Mouse (Mus musculus) hematopoietic multipotent progenitor cell, adult 10-12 weeks (in vitro differentiated cells): ENCODE measurements around the gene Gm42669. TPM values are rescaled to one million over a fixed set of nuclear protein-coding genes. Genes with fewer than 3 reads are reported as not detected.

ENCODE experiments used
- polyA plus RNA-seq: library from polyadenylated mRNA; stranded (reverse); fragments of >175 nt; gene quantifications from 2 replicates; pipeline ENCODE4 v1.2.3, GENCODE M21; 2012; ENCODE audit warnings: low replicate concordance

Gene Gm42669
- 0.06 TPM in 1 of 2 replicates, not detected in the other for polyA plus RNA-seq

DNA sequence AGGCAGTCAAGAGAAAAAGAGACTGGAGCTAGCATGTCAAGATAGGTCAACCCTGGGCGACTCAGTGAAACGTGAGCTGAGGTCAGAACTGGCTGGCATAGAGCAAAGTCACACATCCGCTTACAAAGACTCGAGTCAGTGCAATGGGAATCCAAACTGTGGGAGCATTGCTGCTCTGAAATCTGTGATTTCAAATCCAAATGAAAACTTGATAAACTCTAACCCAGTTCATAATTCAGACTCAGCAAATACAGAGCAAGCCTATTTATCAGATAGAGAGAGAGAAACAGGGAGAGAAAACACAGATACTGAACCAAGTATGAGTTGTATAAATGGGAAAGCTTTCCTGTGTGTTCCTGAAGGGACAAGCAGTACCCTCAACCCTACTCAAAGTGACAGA, at the start of gene Gm42669:
Gene Gm42669, plus strand, starts transcription at position 301 of the 400 bp plus-strand sequence.

GRCm38 (mm10) chr5:107534581-107534980, 27.2 kb downstream of the Gm42669 start, which contains the start of gene 1700028K03Rik:
Gene 1700028K03Rik, plus strand, starts transcription at chr5:107534709.

GRCm38 (mm10) chr5:107597301-107598077, 90.1 kb downstream of the Gm42669 start, which contains the start of the genes Rpap2 and Glmn:
Gene Rpap2, plus strand, starts transcription at chr5:107597373.
Gene Glmn, minus strand, starts transcription at chr5:107597888.

Other genes with a start within 250 kb of the Gm42669 start
- gene Tgfbr3, start 218.0 kb upstream of the Gm42669 start, polyA plus RNA-seq, result 3.6 and 9.9 TPM in 2 replicates
- 0.11 and 0.23 TPM in 2 replicates for gene Brdt, start 176.5 kb upstream of the Gm42669 start, polyA plus RNA-seq
- gene Ephx4, start 104.9 kb upstream of the Gm42669 start, polyA plus RNA-seq, result 0.25 TPM in 1 of 2 replicates, not detected in the other
- not detected in 2 replicates for gene Lpcat2b, start 76.1 kb upstream of the Gm42669 start, polyA plus RNA-seq
- 1.5 and 1.8 TPM in 2 replicates for gene Btbd8, start 69.6 kb upstream of the Gm42669 start, polyA plus RNA-seq
- not detected in 2 replicates for gene 1700028K03Rik, start 27.1 kb downstream of the Gm42669 start, polyA plus RNA-seq
- 3.3 and 4.2 TPM in 2 replicates for gene Rpap2, start 89.8 kb downstream of the Gm42669 start, polyA plus RNA-seq
- gene Glmn, start 90.3 kb downstream of the Gm42669 start, polyA plus RNA-seq, result 0.46 and 1.0 TPM in 2 replicates
- gene Gfi1, start 218.4 kb downstream of the Gm42669 start, polyA plus RNA-seq, result 11.9 and 46.8 TPM in 2 replicates